Mouse (Mus musculus): ENCODE results near the gene Cd9.

DNA sequence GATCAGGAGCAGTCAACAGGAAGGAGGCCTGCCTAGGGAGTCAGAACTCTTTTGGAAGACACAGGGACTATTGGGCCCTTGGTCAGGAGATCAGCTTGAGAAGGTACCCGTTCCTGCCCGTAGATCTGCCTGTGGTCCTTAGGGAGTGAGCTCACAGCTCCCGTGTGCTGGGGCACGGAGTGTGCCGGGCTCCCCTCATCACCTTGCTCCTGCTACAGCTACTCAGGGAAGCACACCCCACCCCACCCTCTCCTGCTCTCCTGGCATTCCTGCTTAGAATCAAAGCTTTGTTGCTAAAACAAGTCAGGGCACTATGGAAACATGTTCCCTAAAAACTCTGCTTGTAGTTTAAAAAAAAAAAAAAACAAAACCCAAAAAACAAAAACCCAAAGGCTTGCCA lies 24.0 kb downstream of the Cd9 start:
- TF ChIP-seq CTCF (conservative IDR thresholded peaks at IDR 0.05; ENCODE audit: insufficient read depth, insufficient read length, low read depth, low read length): no peak
- TF ChIP-seq POLR2A (IDR thresholded peaks at IDR 0.05; ENCODE audit: low read depth, low read length): no peak
